Mouse (Mus musculus) ovary, postnatal 36 days (tissue): Measurements from ENCODE around the gene Rdx.
"Not testable (repeated sequence)": the region's sequence is repeated elsewhere in the genome, so short reads cannot be mapped to it uniquely, and the experiment has no call there.

ENCODE experiments used
- DNase-seq: peaks from one replicate; pipeline ENCODE4 v3.0.0; 2022; ENCODE audit warnings: low spot score, mixed read lengths

Gene Rdx

GRCm38 (mm10) chr9:52055313-52055712, 8.3 kb downstream of the Rdx start:
- DNase-seq, result no peak

- DNase-seq, result no peak
Observed at GRCm38 (mm10) chr9:52059788-52060187, 12.8 kb downstream of the Rdx start.

GRCm38 (mm10) chr9:52070052-52070451, 23.1 kb downstream of the Rdx start:
- no peak for DNase-seq

GRCm38 (mm10) chr9:52071352-52071751, 24.4 kb downstream of the Rdx start:
- not testable (repeated sequence) for DNase-seq

GRCm38 (mm10) chr9:52072202-52072601, 25.2 kb downstream of the Rdx start:
- DNase-seq, result no peak

GRCm38 (mm10) chr9:52076089-52076488, 29.1 kb downstream of the Rdx start:
- DNase-seq, result no peak

GRCm38 (mm10) chr9:52077692-52078091, 30.7 kb downstream of the Rdx start:
- no peak for DNase-seq

- no peak for DNase-seq
Observed at GRCm38 (mm10) chr9:52081979-52082378, 35.0 kb downstream of the Rdx start.

GRCm38 (mm10) chr9:52082414-52082813, 35.4 kb downstream of the Rdx start:
- DNase-seq, result no peak

GRCm38 (mm10) chr9:52091752-52092151, 44.8 kb downstream of the Rdx start:
- no peak for DNase-seq

GRCm38 (mm10) chr9:52092311-52092710, 45.3 kb downstream of the Rdx start:
- DNase-seq, result no peak

GRCm38 (mm10) chr9:52093108-52093507, 46.1 kb downstream of the Rdx start:
- DNase-seq, result no peak

GRCm38 (mm10) chr9:52094016-52094415, 47.0 kb downstream of the Rdx start:
- DNase-seq, result no peak

GRCm38 (mm10) chr9:52094471-52094980, 47.6 kb downstream of the Rdx start:
- no peak for DNase-seq

GRCm38 (mm10) chr9:52095666-52096065, 48.7 kb downstream of the Rdx start:
- no peak for DNase-seq

GRCm38 (mm10) chr9:52097386-52097785, 50.4 kb downstream of the Rdx start:
- DNase-seq, result no peak

- DNase-seq, result peak; percentile 80
Observed at GRCm38 (mm10) chr9:52098600-52098999, 51.6 kb downstream of the Rdx start.

- DNase-seq, result no peak
Observed at GRCm38 (mm10) chr9:52100426-52100825, 53.5 kb downstream of the Rdx start.

GRCm38 (mm10) chr9:52102060-52102844, 55.3 kb downstream of the Rdx start:
- no peak for DNase-seq

- no peak for DNase-seq
Observed at GRCm38 (mm10) chr9:52103448-52104224, 56.7 kb downstream of the Rdx start.

GRCm38 (mm10) chr9:52104225-52104615, 57.2 kb downstream of the Rdx start:
- no peak for DNase-seq

GRCm38 (mm10) chr9:52105423-52105822, 58.5 kb downstream of the Rdx start:
- no peak for DNase-seq

GRCm38 (mm10) chr9:52107161-52107560, 60.2 kb downstream of the Rdx start:
- DNase-seq, result no peak
